ENCODE assay signal across 8 mouse cellular contexts in genomic region chr15:26895251-26895711, GRCm38 (mm10). TPM values are rescaled to one million over a fixed set of nuclear protein-coding genes. Genes with fewer than 3 reads are reported as not detected.
DNase-seq lines count a peak whose midpoint lies in the region; ATAC-seq and TF ChIP-seq lines count a peak whose summit lies in the region.

Gene Fbxl7, minus strand, starts transcription at chr15:26895580.

- H3K36me3 ChIP-seq in embryonic facial prominence, embryonic 15.5 days: no peaks in the 10 kb centered on the region
- no peaks in the 10 kb centered on the region for H3K36me3 ChIP-seq in heart, embryonic 10.5 days
- no peaks in the 10 kb centered on the region for H3K36me3 ChIP-seq in kidney, embryonic 14.5 days (ENCODE audit: control insufficient read depth, insufficient read depth, low read length)
- no peaks in the 10 kb centered on the region for H3K36me3 ChIP-seq in liver, adult 2 months (ENCODE audit: control insufficient read depth, insufficient read depth, low read length)
- no peaks in the 10 kb centered on the region for H3K36me3 ChIP-seq in neural tube, embryonic 11.5 days (ENCODE audit: control insufficient read depth, insufficient read depth, low read length)

- peak within 1 kb of the TSS; percentile 80 for H3K9ac ChIP-seq in embryonic facial prominence, embryonic 15.5 days
- H3K9ac ChIP-seq in kidney, embryonic 14.5 days (ENCODE audit: low read depth, low read length): peak within 1 kb of the TSS; percentile 92
- H3K9ac ChIP-seq in liver, adult 2 months (ENCODE audit: low read depth, low read length): peak within 1 kb of the TSS; percentile 76
- H3K9ac ChIP-seq in neural tube, embryonic 11.5 days (ENCODE audit: low read length): peak within 1 kb of the TSS; percentile 85

- WGBS in embryonic facial prominence, embryonic 15.5 days: under 1% methylated on average over 57 of the region's 58 CpGs
- WGBS in heart, embryonic 10.5 days: under 1% methylated on average over 58 of the region's 58 CpGs
- WGBS in kidney, embryonic 14.5 days: 0% methylated on average over 46 of the region's 58 CpGs
- under 1% methylated on average over 58 of the region's 58 CpGs for WGBS in liver, adult 2 months
- WGBS in neural tube, embryonic 11.5 days: 0% methylated on average over 50 of the region's 58 CpGs

- peak; percentile 91 for ATAC-seq in embryonic facial prominence, embryonic 15.5 days (ENCODE audit: insufficient number of reproducible peaks, low FRiP score, low TSS enrichment, low read depth)
- ATAC-seq in kidney, embryonic 14.5 days (ENCODE audit: low FRiP score, low TSS enrichment): peak; percentile 93
- ATAC-seq in neural tube, embryonic 11.5 days (ENCODE audit: insufficient read depth, low FRiP score, low TSS enrichment): peak; percentile 84

- H3K4me2 ChIP-seq in embryonic facial prominence, embryonic 15.5 days (replicated peaks): peak within 1 kb of the TSS; percentile 66
- peak within 1 kb of the TSS; percentile 80 for H3K4me2 ChIP-seq in kidney, embryonic 14.5 days (replicated peaks; ENCODE audit: low read depth, low read length)
- H3K4me2 ChIP-seq in neural tube, embryonic 11.5 days (ENCODE audit: low read depth): peak within 1 kb of the TSS; percentile 75

- 0 out of 2 replicates have a peak, but pooled peaks have one; percentile 29 for TF ChIP-seq POLR2A in liver, adult 2 months (IDR thresholded peaks at IDR 0.05; ENCODE audit: extremely low read depth, insufficient read depth, low read length)

- H3K4me1 ChIP-seq in embryonic facial prominence, embryonic 15.5 days: peaks cover 7% of the 10 kb centered on the region; the same call in 1 of the 2 replicates
- peaks cover 4% of the 10 kb centered on the region; the same call in 1 of the 2 replicates for H3K4me1 ChIP-seq in heart, embryonic 10.5 days
- H3K4me1 ChIP-seq in kidney, embryonic 14.5 days (ENCODE audit: control insufficient read depth, insufficient read depth, low read length): no peaks in the 10 kb centered on the region
- no peaks in the 10 kb centered on the region for H3K4me1 ChIP-seq in liver, adult 2 months (ENCODE audit: control insufficient read depth, insufficient read depth, low read length)
- H3K4me1 ChIP-seq in neural tube, embryonic 11.5 days (ENCODE audit: control insufficient read depth, insufficient read depth, low read length): 0 out of 2 replicates have a peak, but pooled peaks cover 3% of the 10 kb centered on the region

- H3K4me3 ChIP-seq in embryonic facial prominence, embryonic 15.5 days (replicated peaks): peak within 1 kb of the TSS; percentile 82
- peak within 1 kb of the TSS; percentile 87 for H3K4me3 ChIP-seq in heart, embryonic 10.5 days
- H3K4me3 ChIP-seq in kidney, embryonic 14.5 days (ENCODE audit: low read length): peak within 1 kb of the TSS; percentile 81
- peak within 1 kb of the TSS; percentile 83 for H3K4me3 ChIP-seq in liver, adult 2 months (ENCODE audit: insufficient read depth, low read depth, low read length)
- H3K4me3 ChIP-seq in neural tube, embryonic 11.5 days (ENCODE audit: low read depth, low read length): peak within 1 kb of the TSS; percentile 84

- peak; percentile 34 to 58 for DNase-seq in left cerebral cortex, adult 18-20 months (ENCODE audit: low spot score in 2 of 2)
- no peak for DNase-seq in left cerebral cortex, adult 11 months (ENCODE audit: low spot score)
- peak; percentile 91 for DNase-seq in heart, embryonic 10.5 days (ENCODE audit: low spot score)
- peak; percentile 4 for DNase-seq in liver, adult 2 months (ENCODE audit: extremely low read depth, low read depth, low spot score)
- DNase-seq in neural tube, embryonic 11.5 days (ENCODE audit: low spot score): peak; percentile 89
- DNase-seq in testis, postnatal 14 days (ENCODE audit: low spot score): peak; percentile 70

- TF ChIP-seq CTCF in liver, adult 2 months (IDR thresholded peaks at IDR 0.05; ENCODE audit: low read depth, low read length): no peak; the same call in 1 of the 2 replicates

- no peaks in the 10 kb centered on the region for H3K9me3 ChIP-seq in embryonic facial prominence, embryonic 15.5 days (replicated peaks)
- no peaks in the 10 kb centered on the region for H3K9me3 ChIP-seq in heart, embryonic 10.5 days
- no peaks in the 10 kb centered on the region for H3K9me3 ChIP-seq in kidney, embryonic 14.5 days (ENCODE audit: control insufficient read depth, low read length)
- no peaks in the 10 kb centered on the region for H3K9me3 ChIP-seq in neural tube, embryonic 11.5 days (ENCODE audit: control insufficient read depth, low read length)

- H3K79me2 ChIP-seq in liver, adult 2 months (ENCODE audit: control insufficient read depth, insufficient read depth, low read length): no peaks in the 10 kb centered on the region

- peak within 1 kb of the TSS; percentile 95 for H3K27ac ChIP-seq in embryonic facial prominence, embryonic 15.5 days (replicated peaks)
- H3K27ac ChIP-seq in heart, embryonic 10.5 days: peak within 1 kb of the TSS; percentile 94
- H3K27ac ChIP-seq in kidney, embryonic 14.5 days (ENCODE audit: low read depth, low read length): peak within 1 kb of the TSS; percentile 89
- peak within 1 kb of the TSS; percentile 62; the same call in 1 of the 2 replicates for H3K27ac ChIP-seq in liver, adult 2 months (replicated peaks; ENCODE audit: insufficient read depth, low read depth, low read length)
- H3K27ac ChIP-seq in neural tube, embryonic 11.5 days (ENCODE audit: low read depth, low read length): peak within 1 kb of the TSS; percentile 90

- no peaks in the 10 kb centered on the region for H3K27me3 ChIP-seq in embryonic facial prominence, embryonic 15.5 days
- H3K27me3 ChIP-seq in heart, embryonic 10.5 days (ENCODE audit: insufficient read depth, poor library complexity, severe bottlenecking): no peaks in the 10 kb centered on the region
- H3K27me3 ChIP-seq in kidney, embryonic 14.5 days (ENCODE audit: control insufficient read depth, insufficient read depth, low read length): no peaks in the 10 kb centered on the region
- peaks cover 5% of the 10 kb centered on the region for H3K27me3 ChIP-seq in liver, adult 2 months (ENCODE audit: control insufficient read depth, insufficient read depth, low read length)
- H3K27me3 ChIP-seq in neural tube, embryonic 11.5 days (ENCODE audit: control insufficient read depth, insufficient read depth, low read length): no peaks in the 10 kb centered on the region

RNA-seq across cellular contexts. Expression of gene Fbxl7, which starts in this region (rescaled TPM):
- 1 to 10 TPM; 1.5 to 2.1 TPM for total RNA-seq in left cerebral cortex, adult 18-20 months (2021)
- 23.7 and 26.2 TPM in 2 replicates for polyA plus RNA-seq in embryonic facial prominence, embryonic 15.5 days (2015; fragmentation: Nextera tagmentation; extraction: Ambion mirVana)
- polyA plus RNA-seq in heart, embryonic 10.5 days (2016; fragmentation: Nextera tagmentation; extraction: Ambion mirVana): 8.2 and 14.5 TPM in 2 replicates
- 23.2 and 24.1 TPM in 2 replicates for polyA plus RNA-seq in kidney, embryonic 14.5 days (2014; fragmentation: Nextera tagmentation; extraction: Ambion mirVana)
- 1.8 and 1.9 TPM in 2 replicates for total RNA-seq in liver, adult 2 months (2014; rRNA removed)
- 0.29 and 0.70 TPM in 2 replicates for polyA plus RNA-seq in liver, adult 2 months (2012; rRNA removed)
- polyA plus RNA-seq in neural tube, embryonic 11.5 days (2014; fragmentation: Nextera tagmentation; extraction: Ambion mirVana): 18.7 and 21.3 TPM in 2 replicates
